Mouse (Mus musculus): ENCODE results near the gene Znrf3.
A peak's percentile ranks its signal among the peaks of the same experiment; 100 is the strongest.

The Znrf3 gene

DNA sequence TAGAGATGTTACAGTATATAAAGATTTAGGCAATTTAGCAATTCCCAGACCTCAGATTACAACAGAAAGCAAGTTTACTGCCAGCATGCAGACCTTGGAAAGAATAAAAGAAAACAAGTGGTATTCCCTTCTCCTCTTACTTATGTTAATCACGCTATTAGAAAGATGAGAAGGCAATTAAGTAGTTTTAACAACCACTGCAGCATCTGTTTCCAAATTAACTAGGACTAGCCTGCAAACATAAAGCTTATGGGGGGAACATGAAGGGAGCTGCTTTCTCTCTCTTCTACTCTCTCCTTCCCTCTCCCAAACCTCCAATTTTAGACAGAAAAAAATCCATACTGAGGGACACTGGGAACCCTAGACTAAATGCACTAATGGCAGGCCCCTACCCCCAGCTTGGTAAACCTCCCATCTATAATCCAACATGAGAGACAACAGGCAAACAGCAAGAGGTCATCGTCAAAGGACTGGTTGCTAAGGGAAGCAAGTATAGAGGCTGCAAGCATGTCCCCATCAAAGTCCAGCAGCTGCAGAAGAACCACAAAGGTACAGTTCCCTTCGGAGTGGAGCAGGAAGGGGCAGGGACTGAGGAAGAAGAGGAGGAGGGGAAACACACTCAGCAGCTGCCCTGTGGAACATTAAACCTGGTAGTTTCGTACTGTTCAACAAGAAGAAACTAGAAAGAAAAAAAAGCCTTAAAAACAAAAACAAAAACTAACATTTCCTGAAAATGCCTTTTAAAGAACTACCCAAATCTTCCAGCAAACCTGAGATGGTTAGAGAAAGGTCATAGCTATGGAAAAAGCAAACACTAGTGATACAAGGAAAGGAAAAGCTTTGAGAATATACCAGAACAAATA lies 53.4 kb downstream of the Znrf3 start:
- DNase-seq: no peak

DNA sequence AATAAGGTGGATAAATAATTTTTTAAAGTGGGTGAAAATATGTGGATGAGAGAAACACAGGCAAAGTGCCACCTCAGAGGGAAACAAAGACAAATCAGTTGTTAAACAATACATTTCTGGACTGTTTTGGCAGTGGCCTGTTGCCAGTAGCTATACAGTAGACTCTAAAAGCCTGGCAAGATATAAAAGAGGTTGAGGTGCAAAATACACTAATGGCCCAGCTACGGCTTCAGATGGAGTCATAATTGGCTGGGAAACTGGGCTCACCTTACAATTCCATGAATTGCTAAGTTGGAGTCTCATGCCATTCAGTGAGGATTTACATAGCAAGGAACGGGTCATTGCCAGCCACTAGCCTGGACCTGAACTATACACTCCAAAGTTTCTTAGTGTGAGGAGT lies 62.0 kb downstream of the Znrf3 start:
- DNase-seq: no peak

DNA sequence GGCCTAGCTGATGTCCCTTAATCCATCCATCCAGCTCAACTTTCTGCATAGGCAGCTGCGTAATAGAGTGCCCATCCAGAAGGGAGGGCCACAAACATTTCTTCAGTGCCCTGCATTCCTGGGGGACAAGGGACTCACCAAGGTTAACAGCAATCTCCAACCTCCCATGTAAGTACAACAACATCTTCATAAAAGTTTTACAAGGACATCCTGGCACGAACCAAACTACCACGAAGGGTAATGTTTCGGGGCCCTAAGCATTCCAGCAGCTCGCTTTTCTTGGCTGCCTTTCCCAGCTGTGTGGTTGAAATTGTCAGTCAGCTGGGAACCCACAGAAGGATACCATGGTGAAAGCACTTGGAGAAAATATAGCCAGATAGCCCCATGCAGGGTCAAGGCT lies 63.4 kb downstream of the Znrf3 start:
- DNase-seq: no peak

DNA sequence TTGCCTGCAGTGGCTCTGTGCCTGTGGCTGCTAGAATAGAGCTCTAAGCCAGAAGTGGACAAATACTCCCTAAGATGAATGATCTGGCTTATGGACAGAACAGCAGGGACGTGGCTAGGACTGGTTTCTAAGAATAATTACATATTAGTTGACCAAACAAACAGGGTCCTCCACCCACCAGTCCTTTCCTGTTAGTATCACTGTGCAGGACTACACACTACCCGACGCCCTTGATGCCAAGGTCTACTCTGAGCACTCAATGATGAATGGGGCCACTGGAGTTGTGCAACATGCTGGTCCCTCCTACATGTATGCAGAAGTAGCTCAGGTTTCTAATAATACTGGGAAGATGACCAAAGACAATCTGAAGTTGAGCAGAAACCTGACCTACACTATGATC lies 64.4 kb downstream of the Znrf3 start:
- peak; percentile 74 to 82 for DNase-seq

DNA sequence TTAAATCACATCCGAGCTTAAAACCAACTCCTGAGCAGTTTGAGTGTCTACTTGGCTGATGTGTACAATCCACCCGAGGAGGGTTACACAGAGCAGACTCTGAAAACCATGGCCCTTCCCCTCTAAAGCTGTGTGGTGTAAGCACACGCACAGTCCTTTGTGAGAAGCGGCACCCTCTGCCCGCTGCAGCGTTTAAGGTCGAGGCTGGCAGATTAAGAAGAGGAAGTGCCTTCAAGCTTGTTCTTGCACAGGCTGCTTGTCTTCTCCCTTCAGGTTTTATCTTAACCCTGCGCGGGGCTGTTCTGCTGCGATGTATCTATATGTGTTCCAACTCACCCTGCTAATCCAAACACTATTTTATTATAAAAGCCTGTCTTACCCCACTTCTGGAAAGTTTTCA lies 75.5 kb downstream of the Znrf3 start:
- no peak for DNase-seq

DNA sequence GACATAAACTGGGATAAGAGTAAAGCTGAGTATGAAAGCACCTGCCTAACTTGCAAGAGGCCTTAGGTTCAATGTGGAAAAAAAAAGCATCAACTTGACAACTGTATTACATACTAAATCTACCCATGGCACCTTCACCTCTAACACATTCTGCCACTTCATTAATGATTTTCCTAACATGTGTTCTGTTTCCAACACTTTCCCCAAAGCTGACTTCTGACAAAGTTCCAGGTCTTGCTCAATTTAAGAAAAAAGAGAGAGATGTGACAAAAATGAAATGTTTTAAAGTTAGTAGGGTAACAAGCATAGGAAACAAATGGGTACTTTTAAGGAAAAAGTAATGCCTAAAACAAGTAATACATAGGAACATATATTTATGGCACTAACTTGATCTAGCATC lies 76.2 kb downstream of the Znrf3 start:
- DNase-seq: no peak

DNA sequence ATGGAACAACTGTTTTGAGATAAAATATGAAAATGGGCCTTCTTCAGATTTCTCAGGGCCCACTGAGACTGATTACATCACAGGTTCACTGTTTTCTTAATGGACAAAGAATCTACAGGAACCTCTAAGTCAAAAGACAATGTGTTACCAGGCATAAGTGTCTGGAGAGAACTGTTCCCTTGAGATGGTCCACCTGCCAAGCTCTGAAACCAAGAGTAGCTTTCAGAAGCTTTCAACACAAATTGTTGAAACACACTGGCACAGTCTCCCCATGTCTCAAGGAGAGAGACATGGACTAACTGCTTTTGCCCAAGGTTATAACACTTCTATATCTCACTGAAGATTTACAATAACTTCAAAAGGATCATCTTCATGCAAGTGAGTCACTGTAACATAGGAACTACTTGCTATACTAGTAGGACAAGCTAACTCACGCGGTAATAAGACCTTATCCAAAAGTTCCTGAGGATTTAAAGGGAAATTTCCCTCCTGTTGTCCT lies 89.3 kb downstream of the Znrf3 start:
- peak in 1 of 2 experiments; percentile 24 for DNase-seq

DNA sequence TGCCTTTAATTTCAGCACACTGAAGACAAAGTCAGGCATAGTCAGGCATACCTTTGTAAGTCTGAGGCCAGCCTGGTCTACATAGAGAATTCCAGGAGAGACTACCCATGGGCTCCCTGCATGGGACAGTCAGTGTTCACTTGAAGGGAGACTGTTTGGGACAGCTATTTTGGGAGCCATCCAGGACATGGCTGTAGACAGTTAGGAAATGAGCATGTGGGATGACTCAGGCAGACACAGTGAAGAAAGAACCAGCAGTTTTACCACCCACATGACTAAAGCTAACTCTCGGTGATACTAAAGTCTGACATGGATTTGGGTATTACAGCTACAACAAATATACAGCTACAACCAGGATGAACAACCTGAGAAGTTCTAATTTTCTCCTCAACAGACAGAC lies 89.9 kb downstream of the Znrf3 start:
- DNase-seq: peak; percentile 7 to 39

DNA sequence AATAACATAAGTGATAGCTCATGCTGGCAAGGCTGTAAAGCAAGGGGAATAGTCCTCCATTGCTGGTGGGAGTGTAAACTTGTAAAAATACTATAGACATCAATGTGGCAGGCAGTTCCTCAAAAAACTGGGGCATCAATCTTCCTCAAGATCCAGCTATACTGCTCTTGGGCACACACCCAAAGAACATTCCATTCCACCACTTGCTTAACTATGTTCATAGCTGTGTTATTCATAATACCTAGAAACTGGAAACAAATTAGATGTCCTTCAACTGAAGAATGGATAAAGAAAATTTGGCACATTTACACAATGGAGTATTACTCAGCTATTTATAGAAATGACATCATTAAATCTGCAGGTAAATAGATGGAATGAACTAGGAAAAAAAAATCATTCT lies 91.6 kb downstream of the Znrf3 start:
- peak; percentile 11 to 43 for DNase-seq

DNA sequence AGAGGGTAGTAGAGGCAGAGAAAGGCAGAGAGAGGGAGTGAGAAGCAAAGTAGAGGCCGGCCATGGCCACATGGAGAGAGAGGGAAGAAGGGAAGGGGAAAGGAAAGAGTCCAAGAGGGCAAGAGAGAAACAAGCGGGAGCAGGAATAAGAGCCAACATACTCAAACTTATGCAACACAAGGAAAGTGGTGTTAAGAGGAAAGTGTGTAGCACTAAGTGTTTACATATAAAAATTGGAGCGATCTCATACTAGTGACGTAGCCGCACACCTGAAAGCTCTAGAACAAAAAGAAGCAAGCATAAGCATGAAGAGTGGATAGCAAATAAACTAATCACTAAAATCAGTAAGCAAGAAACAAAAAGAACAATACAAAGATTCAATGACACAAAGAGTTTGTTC lies 95.2 kb downstream of the Znrf3 start:
- peak; percentile 9 to 58 for DNase-seq

DNA sequence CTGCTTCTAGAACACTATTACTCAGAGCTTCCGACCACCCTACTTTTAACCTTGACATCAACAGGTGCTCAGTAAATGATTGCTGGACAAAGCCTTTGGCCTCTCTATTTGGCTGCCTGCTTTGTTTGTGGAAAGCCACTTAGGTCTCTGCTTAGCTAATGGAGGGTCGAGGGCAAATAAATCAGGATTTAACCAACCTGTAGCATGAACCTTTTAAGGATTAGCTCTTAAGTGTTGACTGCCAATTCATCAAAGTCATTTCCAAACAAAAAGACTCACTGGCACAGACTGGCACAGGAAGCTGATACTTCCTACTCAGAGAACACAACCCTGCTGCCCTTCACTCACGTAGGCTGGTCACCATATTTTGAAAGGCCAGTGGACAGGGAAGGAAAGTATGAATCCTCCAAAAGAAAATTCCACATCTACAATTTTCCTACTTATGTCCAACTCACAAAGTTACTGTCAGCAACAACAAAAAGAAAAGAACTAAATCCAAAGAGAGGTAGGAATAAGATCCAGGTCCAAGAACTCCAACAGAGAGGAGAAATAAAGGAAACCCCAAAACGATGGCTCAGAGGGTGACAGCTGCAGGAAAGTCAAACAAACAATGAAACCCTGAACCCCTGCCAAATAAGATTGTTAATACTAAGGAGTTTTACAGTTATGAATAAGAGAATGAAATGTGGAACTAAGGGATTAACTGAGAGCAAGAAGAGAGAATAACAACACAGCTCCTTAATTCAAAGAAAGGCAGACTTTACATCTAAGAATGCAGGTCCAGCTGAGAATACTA lies 97.6 kb downstream of the Znrf3 start:
- peak; percentile 7 to 29 for DNase-seq

DNA sequence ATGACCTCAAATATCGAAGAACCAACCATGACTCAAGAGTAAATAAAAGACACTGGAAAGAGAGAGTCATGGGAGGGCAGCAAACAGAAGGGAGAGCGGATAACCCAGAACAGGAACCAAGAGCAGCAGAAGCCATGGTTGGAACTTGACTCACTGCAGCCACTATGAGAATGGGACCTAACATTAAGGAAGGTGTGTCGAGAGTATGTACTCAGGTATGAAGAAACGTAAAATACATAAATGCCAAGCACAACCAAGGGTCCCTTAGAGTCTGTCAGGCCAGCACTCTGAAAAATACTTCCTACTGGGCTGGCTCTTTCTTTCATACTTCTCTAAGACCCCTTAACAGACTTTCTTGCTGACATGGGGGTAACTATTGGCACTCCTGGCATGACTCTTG lies 100.9 kb downstream of the Znrf3 start:
- no peak for DNase-seq

DNA sequence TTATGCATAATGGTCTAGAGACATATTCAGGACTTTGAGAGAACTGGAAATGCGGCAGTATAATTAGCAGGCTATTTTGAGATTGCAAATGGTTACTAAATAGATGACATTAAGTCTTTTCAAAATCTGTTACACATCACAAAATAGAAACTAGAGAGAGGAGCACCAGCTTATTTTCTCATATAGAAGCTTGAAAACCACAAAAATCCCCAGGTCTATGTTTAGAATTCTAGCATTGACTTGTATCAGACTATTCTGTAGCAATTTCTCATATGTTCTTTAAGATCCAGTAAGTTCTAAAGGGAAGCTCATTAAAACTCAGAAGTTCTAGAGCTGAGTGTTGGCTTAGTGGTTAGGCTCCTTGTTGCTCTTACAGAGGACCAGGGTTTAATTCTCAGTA lies 104.9 kb downstream of the Znrf3 start:
- DNase-seq: no peak

DNA sequence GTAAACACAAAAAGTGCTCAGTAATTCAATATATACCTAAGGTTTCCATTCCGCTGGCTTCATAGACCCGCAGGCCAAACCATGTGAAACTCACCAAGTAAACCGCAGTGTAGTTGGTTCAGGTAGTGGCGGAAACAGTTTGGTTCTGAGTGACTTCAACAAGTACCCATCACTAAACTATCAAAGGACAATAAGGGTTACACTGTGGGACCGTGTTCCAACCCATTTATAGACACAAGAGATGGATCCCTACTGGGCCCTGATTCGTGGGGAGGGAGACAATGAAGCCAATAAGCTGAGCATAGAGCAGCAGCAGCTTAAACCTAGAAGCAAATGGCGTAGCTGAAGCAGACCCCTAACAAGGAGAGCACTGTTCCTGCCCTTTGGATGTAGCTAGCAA lies 107.8 kb downstream of the Znrf3 start:
- no peak for DNase-seq

DNA sequence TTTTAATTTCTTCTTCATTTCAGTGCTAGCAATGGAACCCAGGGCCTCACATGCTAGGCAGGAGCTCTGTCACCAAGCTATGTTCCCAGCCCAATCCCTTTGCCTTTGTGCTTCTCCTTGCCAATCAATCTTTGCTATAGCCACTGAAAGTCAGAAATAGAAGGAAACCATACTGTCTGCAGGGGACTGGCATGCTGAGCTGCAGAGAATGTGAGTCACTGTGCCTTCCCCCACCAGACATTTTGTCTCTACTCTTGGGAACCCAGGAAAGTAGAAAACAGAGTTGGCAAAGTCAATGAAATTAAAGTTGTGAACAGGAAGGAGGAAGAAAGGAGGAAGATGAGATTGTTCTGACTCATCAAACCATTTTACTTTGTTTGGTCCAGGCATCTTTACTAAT lies 108.4 kb downstream of the Znrf3 start:
- DNase-seq: no peak

DNA sequence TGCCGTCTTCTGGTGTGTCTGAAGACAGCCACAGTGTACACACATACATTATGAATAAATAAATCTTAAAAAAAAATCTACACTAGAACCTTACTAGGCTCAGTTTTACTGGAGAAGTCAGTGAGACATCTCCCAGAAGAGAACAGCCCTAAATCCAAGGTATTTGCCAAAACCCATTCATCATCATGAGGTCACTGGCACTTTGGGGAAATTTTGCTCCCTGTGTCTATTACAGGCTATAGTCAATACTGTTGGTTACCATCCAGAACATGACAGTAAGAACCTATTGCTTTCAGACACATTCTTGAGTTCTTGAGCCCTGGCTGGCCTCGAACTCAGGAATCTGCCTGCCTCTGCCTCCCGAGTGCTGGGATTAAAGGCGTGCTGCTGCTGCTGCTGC lies 113.8 kb downstream of the Znrf3 start:
- no peak for DNase-seq

DNA sequence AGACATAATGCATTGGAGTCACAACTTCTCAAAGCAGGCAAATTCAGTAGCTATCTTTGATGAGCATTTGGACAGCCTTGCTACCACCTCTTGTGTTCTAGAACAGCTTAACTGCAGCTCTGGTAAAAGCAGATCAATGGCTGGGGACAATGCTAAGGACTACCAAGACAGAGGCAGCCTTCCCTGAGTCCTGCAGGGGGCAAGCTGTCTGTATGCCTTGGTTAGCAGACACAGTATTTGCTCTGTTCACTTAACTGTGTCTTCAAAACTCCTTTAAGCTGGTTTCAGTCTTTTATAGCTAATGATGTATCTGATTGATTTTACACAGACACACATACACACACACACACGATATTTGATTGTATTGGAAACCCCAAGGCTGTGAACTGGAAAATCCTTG lies 117.0 kb downstream of the Znrf3 start:
- no peak for DNase-seq

DNA sequence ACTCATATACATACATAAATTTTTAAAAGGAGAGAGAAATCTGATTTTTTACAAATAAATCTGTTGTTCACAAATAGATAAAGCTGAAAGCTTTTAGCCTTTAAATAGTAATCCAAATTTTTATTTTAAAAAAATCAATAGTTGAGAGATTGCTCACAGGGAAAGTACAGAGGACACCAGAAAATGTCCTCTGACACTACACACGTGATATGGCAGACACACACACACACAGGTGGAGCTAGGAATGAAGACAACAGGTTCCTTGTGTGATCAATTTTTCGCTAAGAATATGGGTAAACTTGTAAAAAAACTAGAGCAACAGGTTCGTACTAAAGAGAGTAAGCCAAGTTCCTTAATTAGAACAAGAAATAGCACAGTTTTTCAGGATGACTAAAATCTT lies 118.4 kb downstream of the Znrf3 start:
- DNase-seq: no peak

DNA sequence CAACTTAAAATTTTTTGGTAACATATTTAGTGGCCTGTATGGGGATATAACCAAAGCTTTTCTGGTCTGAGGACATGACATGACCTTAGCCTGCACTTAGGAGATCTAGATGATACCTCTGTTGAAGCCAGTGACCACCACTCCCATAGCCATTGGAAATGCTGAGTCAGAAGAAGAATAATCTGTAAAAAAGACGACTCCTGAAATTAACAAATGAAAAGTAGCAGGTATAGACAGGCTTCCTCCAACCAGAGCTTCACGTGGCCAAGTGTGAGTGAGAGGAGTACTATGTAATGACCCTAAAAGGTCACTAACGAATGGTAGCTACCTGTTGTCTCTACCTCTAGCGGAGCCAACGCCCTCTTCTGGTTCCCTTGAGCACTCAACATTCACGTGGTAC lies 119.4 kb downstream of the Znrf3 start:
- no peak for DNase-seq

DNA sequence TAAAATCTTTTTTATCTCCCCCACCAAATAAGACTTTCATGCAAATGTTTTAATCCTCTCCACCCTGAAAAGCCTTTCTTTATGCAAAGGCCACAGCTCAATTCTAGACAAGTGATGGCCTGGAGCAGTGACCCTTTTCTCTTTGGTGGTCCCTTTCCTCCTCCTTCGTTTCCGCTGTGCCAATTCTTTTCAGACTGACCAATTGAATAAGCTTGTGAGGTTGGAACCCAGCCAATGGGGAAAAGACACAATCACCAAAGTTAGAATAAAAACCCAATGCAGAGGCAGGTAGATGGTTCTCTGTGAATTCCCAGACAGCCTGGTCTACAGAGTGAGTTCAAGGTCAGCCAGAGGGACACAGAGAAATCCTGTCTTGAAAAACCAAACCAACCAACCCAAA lies 120.4 kb downstream of the Znrf3 start:
- no peak for DNase-seq

DNA sequence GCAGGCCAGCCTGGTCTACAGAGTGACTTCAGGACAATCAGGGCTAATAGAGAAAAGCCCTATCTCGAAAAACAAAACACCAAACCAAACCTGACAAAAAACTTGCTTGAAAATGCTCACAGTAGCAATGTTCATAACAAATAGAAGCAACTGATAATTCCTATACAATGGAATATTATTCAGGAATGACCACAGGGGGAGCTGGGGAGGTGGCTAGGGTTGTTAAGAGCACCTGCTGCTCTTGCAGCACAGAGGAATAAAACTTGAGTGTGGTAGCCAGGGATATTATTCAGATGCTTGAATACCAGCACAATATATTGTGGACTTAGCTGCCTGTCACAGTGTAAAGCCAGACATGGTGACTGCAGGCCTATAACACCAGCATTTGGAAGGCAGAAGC lies 123.0 kb downstream of the Znrf3 start:
- DNase-seq: peak in 1 of 2 experiments; percentile 14

DNA sequence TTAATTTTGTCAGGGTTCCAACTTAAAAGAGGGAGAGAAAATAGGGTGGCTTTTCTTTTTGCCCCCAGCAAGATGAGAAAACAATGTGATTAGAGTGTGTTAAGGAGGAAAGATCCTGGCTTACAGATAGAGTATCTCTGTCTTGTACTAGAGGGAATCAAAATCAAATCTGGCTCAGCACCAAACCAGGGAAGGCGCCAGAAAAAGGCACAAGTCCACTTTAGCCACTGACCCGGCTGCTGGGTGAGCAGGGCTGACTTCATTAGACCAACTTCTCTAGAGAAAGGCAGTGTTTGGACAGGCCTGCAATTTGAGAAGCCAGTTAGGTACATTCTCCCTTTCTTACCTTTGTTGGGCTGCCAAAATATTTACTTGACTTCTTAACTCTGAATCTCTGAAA lies 125.7 kb downstream of the Znrf3 start:
- peak; percentile 16 to 41 for DNase-seq

DNA sequence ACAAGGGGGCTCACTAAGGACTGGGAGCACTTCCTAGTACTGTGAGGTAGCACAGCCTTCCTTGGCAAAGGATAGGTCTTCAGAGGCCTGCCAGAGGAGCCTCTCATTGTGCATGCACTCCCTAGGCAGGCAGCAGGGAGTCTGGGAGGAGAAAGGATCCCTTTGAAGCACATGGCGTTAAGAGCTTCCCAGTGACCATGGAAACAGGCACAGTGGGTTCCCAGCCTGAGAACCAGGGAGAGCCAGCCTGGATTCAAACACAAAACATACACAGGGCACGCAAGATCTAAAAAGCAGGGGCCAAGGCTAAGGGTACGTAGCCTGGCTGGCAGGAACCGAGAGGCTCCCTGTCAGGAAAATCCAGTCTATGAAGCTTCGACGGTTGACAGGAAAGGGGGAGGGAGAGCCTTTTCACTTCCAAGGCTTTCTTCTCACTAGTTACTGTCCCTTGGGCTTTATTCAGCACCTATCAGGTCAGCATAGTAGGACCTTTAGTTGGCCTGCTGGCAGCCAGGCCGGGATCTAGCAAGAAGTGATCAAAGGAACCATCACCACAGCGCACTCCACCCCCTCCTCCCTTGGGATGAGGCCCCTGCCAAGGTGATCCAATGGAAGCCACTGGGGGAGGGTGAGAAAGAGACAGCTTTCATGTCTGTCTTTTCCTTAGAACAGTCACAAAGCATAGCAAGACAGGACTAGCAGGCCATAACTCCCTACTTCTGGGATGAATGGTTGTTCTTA lies 126.4 kb downstream of the Znrf3 start:
- peak in 1 of 2 experiments; percentile 19 for DNase-seq
